Mouse (Mus musculus) CH12.LX (cell line): ENCODE data around the gene Lmo7. TPM values are rescaled to one million over a fixed set of nuclear protein-coding genes. Genes with fewer than 3 reads are reported as not detected.

Experiments used
- DNase-seq: peaks from one replicate; pipeline ENCODE4 v3.0.0-alpha.2; 2013; ENCODE audit errors: extremely low read depth
- H3K27ac ChIP-seq: 2 replicates; pipeline ENCODE4 v1.5.1; 2012; ENCODE audit warnings: low read depth, mild to moderate bottlenecking, control low read depth, moderate library complexity; ENCODE audit not compliant: insufficient read depth
- H3K27me3 ChIP-seq: replicated peaks from 2 replicates; pipeline ENCODE3; 2012; ENCODE audit warnings: inconsistent platforms
- H3K36me3 ChIP-seq, 2 experiments: replicated peaks in 1 of 2; 2 replicates each; pipeline versions ENCODE3 to v1.6.1; 2012; ENCODE audit warnings: inconsistent platforms in 1 of 2, low read length in 1 of 2, mild to moderate bottlenecking in 1 of 2, mixed read lengths in 1 of 2, moderate library complexity in 1 of 2; ENCODE audit not compliant: control insufficient read depth in 1 of 2, insufficient read depth in 1 of 2
- H3K4me1 ChIP-seq, 2 experiments: 2 replicates each; pipeline ENCODE4 v1.6.1; 2012; ENCODE audit warnings: inconsistent platforms in 1 of 2, moderate library complexity in 1 of 2; ENCODE audit not compliant: insufficient read depth in 2 of 2, control insufficient read depth in 1 of 2
- H3K4me2 ChIP-seq: 2 replicates; pipeline ENCODE4 v1.6.1; 2012; ENCODE audit warnings: low read depth, mild to moderate bottlenecking, control low read depth; ENCODE audit not compliant: poor library complexity, insufficient read depth, severe bottlenecking
- H3K4me3 ChIP-seq, 3 experiments: fragments of 150-350 bp in 1 of 3; sonication (generic) in 1 of 3; replicated peaks in 1 of 3; 2 replicates each; pipeline versions ENCODE3 to v1.5.1; 2011 to 2012; ENCODE audit warnings: low read depth in 2 of 3, low read length in 2 of 3, mild to moderate bottlenecking in 2 of 3, moderate library complexity in 2 of 3, control low read depth in 1 of 3, improper control_type of control experiment in 1 of 3, inconsistent platforms in 1 of 3, mixed read lengths in 1 of 3; ENCODE audit not compliant: poor library complexity in 1 of 3
- H3K79me2 ChIP-seq: replicated peaks from 2 replicates; pipeline ENCODE4 v1.6.1; 2012; ENCODE audit warnings: mild to moderate bottlenecking, moderate library complexity; ENCODE audit not compliant: control insufficient read depth, poor library complexity, insufficient read depth, severe bottlenecking; ENCODE audit errors: extremely low read depth
- H3K9ac ChIP-seq: 2 replicates; pipeline ENCODE4 v1.6.1; 2012; ENCODE audit warnings: low read depth, mild to moderate bottlenecking, control low read depth, moderate library complexity; ENCODE audit not compliant: insufficient read depth
- H3K9me3 ChIP-seq: replicated peaks from 2 replicates; pipeline ENCODE3; 2012; ENCODE audit warnings: low read length, inconsistent platforms, mixed read lengths
- CHD2 ChIP-seq: IDR thresholded peaks from 2 replicates; pipeline ENCODE4 v1.6.1; 2011; ENCODE audit warnings: low read length, improper control_type of control experiment
- CTCF ChIP-seq, 2 experiments: IDR thresholded peaks in 1 of 2; conservative IDR thresholded peaks in 1 of 2; 2 replicates each; pipeline ENCODE4 v1.5.1; 2011 to 2012; ENCODE audit warnings: low read depth in 2 of 2, low read length in 2 of 2, improper control_type of control experiment in 1 of 2, inconsistent platforms in 1 of 2, mild to moderate bottlenecking in 1 of 2, moderate library complexity in 1 of 2
- ELF1 ChIP-seq: IDR thresholded peaks from 2 replicates; pipeline ENCODE4 v1.6.1; 2014; ENCODE audit warnings: low read depth, mild to moderate bottlenecking, inconsistent platforms, low read length, improper control_type of control experiment
- JUND ChIP-seq: conservative IDR thresholded peaks from 2 replicates; pipeline ENCODE4 v1.6.1; 2011; ENCODE audit warnings: low read depth, low read length, improper control_type of control experiment
- KAT2A ChIP-seq: IDR thresholded peaks from 2 replicates; pipeline ENCODE4 v1.6.1; 2012; ENCODE audit warnings: low read length, improper control_type of control experiment, inconsistent platforms; ENCODE audit not compliant: insufficient replicate concordance
- MEF2A ChIP-seq: IDR thresholded peaks from 2 replicates; pipeline ENCODE4 v1.6.1; 2014; ENCODE audit warnings: low read depth, mild to moderate bottlenecking, inconsistent platforms, low read length, improper control_type of control experiment, borderline replicate concordance
- NELFE ChIP-seq: IDR thresholded peaks from 2 replicates; pipeline ENCODE4 v1.6.1; 2011; ENCODE audit warnings: low read depth, low read length, improper control_type of control experiment
- POLR2A ChIP-seq: IDR thresholded peaks from 2 replicates; pipeline ENCODE4 v1.6.1; 2011; ENCODE audit warnings: low read depth, mild to moderate bottlenecking, improper control_type of control experiment, low read length
- RAD21 ChIP-seq: IDR thresholded peaks from 2 replicates; pipeline ENCODE4 v1.6.1; 2011; ENCODE audit warnings: low read depth, mild to moderate bottlenecking, low read length, improper control_type of control experiment, moderate library complexity
- SIN3A ChIP-seq: IDR thresholded peaks from 2 replicates; pipeline ENCODE4 v1.6.1; 2012; ENCODE audit warnings: low read length, improper control_type of control experiment, inconsistent platforms
- SMC3 ChIP-seq: IDR thresholded peaks from 2 replicates; pipeline ENCODE4 v1.6.1; 2011; ENCODE audit warnings: low read depth, low read length, improper control_type of control experiment
- ZNF384 ChIP-seq: IDR thresholded peaks from 2 replicates; pipeline ENCODE4 v1.6.1; 2012; ENCODE audit warnings: low read depth, low read length, improper control_type of control experiment, inconsistent platforms
- dilution Hi-C: fragments of 300-500 bp; cut with MboI; formaldehyde crosslinking; loops from 2 replicates; pipeline ENCODE4 v1.14.3; 2020; ENCODE audit warnings: low sequenced_read_pairs; ENCODE audit not compliant: extremely low pct_unique_long_range_greater_than_20kb, extremely low pct_ligation_motif_present
- in situ Hi-C: fragments of 300-500 bp; cut with MboI; formaldehyde crosslinking; loops from 3 replicates; pipeline ENCODE4 v1.14.3; 2019; ENCODE audit warnings: low sequenced_read_pairs, low pct_ligation_motif_present, low pct_unique_long_range_greater_than_20kb, mixed read lengths
- polyA plus RNA-seq: library from polyadenylated mRNA; unstranded; fragments of >175 nt; gene quantifications from 2 replicates; pipeline ENCODE4 v1.2.1, GENCODE M21; 2012; ENCODE audit warnings: low read depth; ENCODE audit not compliant: insufficient read length
- total RNA-seq, 2 experiments: library from RNA; depleted of rRNA; stranded (reverse); fragments of 300-350 nt in 1 of 2; fragments of >200 nt in 1 of 2; gene quantifications; 2 replicates each; pipeline ENCODE4 v1.2.3; 2012 to 2014

Lmo7 gene
- total and polyA plus RNA-seq, 3 experiments = 5.0 to 11.9 (median 8.3) TPM

GRCm38 (mm10) chr14:101942971-101943370 lies 213.2 kb downstream of the Lmo7 start:
- no peak overlapping the region for H3K9ac ChIP-seq
- no peaks in the 10 kb centered on the region for H3K27me3 ChIP-seq
- H3K4me2 ChIP-seq = peak overlapping the region; percentile 95
- TF ChIP-seq JUND (no peak), MEF2A (no peak), RAD21 (peak; percentile 73), NELFE (no peak), ELF1 (0 out of 2 replicates have a peak, but pooled peaks have one; percentile 46), SMC3 (peak; percentile 61), POLR2A (no peak), ZNF384 (no peak), KAT2A (no peak), SIN3A (no peak), CTCF (conservative IDR thresholded peaks at IDR 0.05 in 1 of 2, IDR thresholded peaks at IDR 0.05 in 1 of 2; ENCODE audit: low read depth in 2 of 2, low read length in 2 of 2) (peak; percentile 84 to 85), CHD2 (no peak)
- no peaks in the 10 kb centered on the region for H3K36me3 ChIP-seq
- peak; percentile 75 for DNase-seq
- H3K27ac ChIP-seq = no peak overlapping the region
- no peaks in the 10 kb centered on the region for H3K79me2 ChIP-seq
- H3K4me1 ChIP-seq = peaks cover 0 to 3% of the 10 kb centered on the region in 2 experiments; a peak in 1 of 4 replicates
- peak overlapping the region in 1 of 3 experiments; percentile 25 for H3K4me3 ChIP-seq
- in situ Hi-C loops (loop anchor here (10.0 kb wide), 1 partner anchor 158 kb away; no protein-coding TSS in a partner anchor), dilution Hi-C loops (no loop called here)
- no peaks in the 10 kb centered on the region for H3K9me3 ChIP-seq

DNA sequence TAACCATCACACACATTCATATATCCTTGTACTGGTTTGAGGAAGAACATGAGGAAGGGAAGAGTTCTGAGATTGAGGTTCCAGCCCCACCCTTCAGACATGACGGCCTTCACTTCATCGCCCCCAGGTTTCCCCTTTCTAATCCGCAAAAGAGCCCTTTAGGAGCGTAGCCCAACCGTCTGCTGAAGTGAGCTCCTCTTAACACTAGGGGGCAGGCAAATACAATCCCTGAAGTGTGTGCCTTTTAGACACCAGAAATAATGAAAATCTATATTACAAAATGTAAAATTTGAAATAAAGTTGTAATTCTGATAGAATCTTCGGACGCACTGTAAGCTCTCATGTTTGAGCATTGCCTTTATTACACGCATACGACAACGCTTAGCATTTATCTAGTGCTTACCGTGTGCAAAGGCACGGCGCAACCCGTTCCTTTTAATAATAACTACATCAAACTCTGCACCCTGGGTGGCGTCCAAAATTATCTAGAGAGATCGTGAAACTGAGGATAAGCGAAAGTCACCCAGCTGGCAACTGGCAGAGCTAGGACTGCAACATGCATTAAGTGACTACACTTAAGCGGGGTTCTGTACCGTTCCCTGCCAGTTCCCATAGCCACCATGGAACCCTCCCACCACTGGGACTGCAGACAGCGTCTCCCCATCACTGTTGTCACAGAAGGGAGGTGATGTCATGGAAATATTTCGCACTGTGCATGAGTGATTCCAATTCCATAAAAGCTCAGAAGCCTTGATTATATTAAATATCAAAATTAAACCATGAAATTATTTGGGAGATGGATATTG lies 217.2 kb downstream of the Lmo7 start:
- H3K9me3 ChIP-seq = no peaks in the 10 kb centered on the region
- TF ChIP-seq SMC3 (peak; percentile 40; the same call in 1 of the 2 replicates), CTCF (conservative IDR thresholded peaks at IDR 0.05 in 1 of 2, IDR thresholded peaks at IDR 0.05 in 1 of 2; ENCODE audit: low read depth in 2 of 2, low read length in 2 of 2) (peak; percentile 46 to 76; a peak in 3 of 4 replicates), RAD21 (peak; percentile 78), SIN3A (no peak)
- TF ChIP-seq, all 38 proteins: peak for 3
- no peaks in the 10 kb centered on the region for H3K36me3 ChIP-seq
- in situ Hi-C loops = loop anchor here (10.0 kb wide), 1 partner anchor 162 kb away; no protein-coding TSS in a partner anchor
- no peak overlapping the region for H3K4me3 ChIP-seq
- no peak overlapping the region for H3K27ac ChIP-seq
- dilution Hi-C loops = no loop called here
- DNase-seq = peak; percentile 44
- peak overlapping the region; percentile 6; the same call in 1 of the 2 replicates for H3K4me2 ChIP-seq
- H3K9ac ChIP-seq = no peak overlapping the region
- H3K27me3 ChIP-seq = no peaks in the 10 kb centered on the region
- H3K79me2 ChIP-seq = no peaks in the 10 kb centered on the region
- peaks cover 0 to 3% of the 10 kb centered on the region in 2 experiments; a peak in 1 of 4 replicates for H3K4me1 ChIP-seq
